Mouse (Mus musculus): ENCODE results near the gene Olfr128. TPM values are rescaled to one million over a fixed set of nuclear protein-coding genes. Genes with fewer than 3 reads are reported as not detected.
"Not testable (repeated sequence)": the region's sequence is repeated elsewhere in the genome, so short reads cannot be mapped to it uniquely, and the experiment has no call there.

Gene Olfr128
- polyA plus RNA-seq (2016; fragmentation: Nextera tagmentation; extraction: Ambion mirVana): not detected in 2 replicates

DNA sequence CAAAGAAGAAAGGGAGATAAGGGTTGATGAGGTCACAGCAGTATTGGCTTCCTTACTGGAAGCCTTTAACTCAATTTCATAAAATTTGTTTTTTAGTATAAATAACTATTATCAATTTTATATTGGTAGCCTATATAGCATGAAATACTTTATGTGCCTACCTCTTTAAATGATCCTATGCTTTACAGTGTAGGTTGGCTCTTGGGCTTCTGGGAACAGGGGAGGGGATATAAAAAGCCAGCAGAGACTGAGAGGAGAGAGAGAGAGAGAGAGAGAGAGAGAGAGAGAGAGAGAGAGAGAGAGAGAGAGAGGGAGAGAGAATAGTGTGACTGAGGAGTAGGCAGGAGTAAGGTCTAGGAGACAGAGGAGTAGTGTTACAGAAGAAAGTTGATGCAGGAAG, at the start of gene Olfr128:
TSS of gene Olfr128 (plus strand) at position 301 of the 400 bp plus-strand sequence.
- H3K27me3 ChIP-seq (replicated peaks): no peaks in the 10 kb centered on the region
- no peaks in the 10 kb centered on the region for H3K4me1 ChIP-seq
- H3K9me3 ChIP-seq (replicated peaks): no peaks in the 10 kb centered on the region
- ATAC-seq: no peak
- H3K36me3 ChIP-seq: no peaks in the 10 kb centered on the region
- H3K4me3 ChIP-seq: no peak within 1 kb of the TSS
- H3K4me2 ChIP-seq: no peak within 1 kb of the TSS
- no peak within 1 kb of the TSS for H3K27ac ChIP-seq
- no peak within 1 kb of the TSS for H3K9ac ChIP-seq

DNA sequence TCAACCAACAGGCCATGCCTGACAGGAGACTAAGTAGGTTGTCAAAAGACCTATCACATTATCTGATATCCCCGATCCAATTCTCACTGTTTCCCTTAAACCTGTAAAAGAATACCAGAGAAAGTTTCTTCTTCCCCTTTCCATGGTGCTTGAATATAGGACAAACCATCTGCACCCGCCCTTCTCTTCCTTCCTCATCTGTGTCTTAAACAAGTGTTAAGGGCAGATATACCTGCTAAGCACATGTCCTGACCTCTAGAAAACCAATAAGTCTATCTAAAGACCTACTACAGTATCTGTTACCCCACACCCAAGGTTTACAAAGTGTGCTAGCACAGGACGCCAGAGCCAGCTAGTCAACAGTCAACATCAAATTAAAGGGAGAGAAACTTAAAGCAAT, 46.5 kb upstream of the Olfr128 start:
- Histone ChIP-seq H3K27ac (no peak overlapping the region), H3K4me2 (no peak overlapping the region), H3K4me3 (no peak overlapping the region), H3K9ac (no peak overlapping the region), H3K27me3 (replicated peaks) (no peaks in the 10 kb centered on the region), H3K36me3 (no peaks in the 10 kb centered on the region), H3K9me3 (replicated peaks) (no peaks in the 10 kb centered on the region), H3K4me1 (no peaks in the 10 kb centered on the region)
- WGBS (ENCODE audit: insufficient replicate concordance): 39% methylated on average over 3 of the region's 3 CpGs
- ATAC-seq: no peak

DNA sequence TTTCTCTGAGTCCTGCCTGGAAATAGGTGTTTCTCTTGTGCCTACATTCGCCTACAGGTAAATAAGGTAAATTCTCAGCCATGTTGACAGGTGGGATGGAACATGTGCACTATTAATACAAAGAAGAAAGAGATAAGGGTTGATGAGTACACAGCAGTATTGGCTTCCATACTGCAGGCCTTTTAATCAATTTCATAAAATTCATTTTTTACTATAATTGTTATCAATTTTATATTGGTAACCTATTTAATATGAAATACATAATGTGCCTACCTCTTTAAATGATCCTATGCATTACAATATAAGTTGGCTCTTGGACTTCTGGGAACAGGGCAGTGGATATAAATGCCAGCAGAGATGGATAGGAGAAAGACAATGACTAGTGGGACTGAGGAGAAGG, 20.2 kb upstream of the Olfr128 start, which contains the start of gene Olfr127:
TSS of gene Olfr127 (plus strand) at position 301 of the 400 bp plus-strand sequence.
- H3K4me3 ChIP-seq: no peak within 1 kb of the TSS
- H3K9me3 ChIP-seq (replicated peaks): no peaks in the 10 kb centered on the region
- 25% methylated on average over 1 of the region's 1 CpGs for WGBS (ENCODE audit: insufficient replicate concordance)
- no peak within 1 kb of the TSS for H3K4me2 ChIP-seq
- no peaks in the 10 kb centered on the region for H3K4me1 ChIP-seq
- H3K27me3 ChIP-seq (replicated peaks): no peaks in the 10 kb centered on the region
- H3K36me3 ChIP-seq: no peaks in the 10 kb centered on the region
- no peak for ATAC-seq
- no peak within 1 kb of the TSS for H3K27ac ChIP-seq
- no peak within 1 kb of the TSS for H3K9ac ChIP-seq

DNA sequence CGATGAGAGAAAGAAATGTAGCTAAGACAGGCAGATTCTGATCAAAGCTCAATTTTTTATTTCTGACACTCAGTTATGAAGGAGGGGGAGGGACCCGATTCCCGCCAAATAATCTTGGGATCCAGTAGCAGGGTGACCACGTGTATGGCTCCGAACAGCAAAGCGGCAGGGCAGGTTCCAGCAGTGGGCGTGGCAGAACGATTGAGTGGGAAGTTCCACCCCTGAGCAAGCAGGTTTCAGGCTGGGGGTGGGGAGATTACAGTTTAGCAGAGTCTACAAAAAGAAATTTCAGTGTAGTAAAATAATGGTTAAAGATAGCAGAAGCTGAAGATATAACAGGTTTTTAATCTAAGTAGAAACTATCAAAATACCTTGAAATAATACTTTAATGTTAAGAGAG, 13.5 kb upstream of the Olfr128 start:
- H3K4me1 ChIP-seq; H3K4me3 ChIP-seq; H3K27me3 ChIP-seq (replicated peaks); H3K36me3 ChIP-seq; H3K9me3 ChIP-seq (replicated peaks); ATAC-seq; H3K9ac ChIP-seq; H3K27ac ChIP-seq; H3K4me2 ChIP-seq: not testable (repeated sequence)
- WGBS (ENCODE audit: insufficient replicate concordance): 63% methylated on average over 8 of the region's 8 CpGs

DNA sequence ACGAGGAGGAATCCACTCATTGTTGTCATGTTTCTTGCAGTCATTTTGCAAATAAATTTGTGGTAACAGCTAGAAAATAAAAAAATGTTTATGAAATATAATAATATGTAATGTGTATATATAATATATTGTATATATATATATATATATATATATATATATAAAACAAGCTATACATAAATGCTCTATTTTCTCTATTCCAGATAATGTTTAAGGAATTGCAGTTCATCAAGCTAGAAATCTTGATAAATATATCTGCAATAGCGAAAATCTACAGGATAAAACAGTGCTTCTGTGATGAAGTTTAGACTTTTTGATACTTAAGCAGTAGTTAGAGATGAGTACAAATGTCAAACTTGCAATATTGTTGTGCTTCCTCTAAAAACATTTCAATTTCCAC, 32.6 kb downstream of the Olfr128 start, which contains the start of gene Olfr761:
TSS of gene Olfr761 (minus strand) at position 101 of the 400 bp plus-strand sequence.
- Histone ChIP-seq H3K9me3 (replicated peaks) (no peaks in the 10 kb centered on the region), H3K4me3 (no peak within 1 kb of the TSS), H3K27ac (no peak within 1 kb of the TSS), H3K9ac (no peak within 1 kb of the TSS), H3K36me3 (no peaks in the 10 kb centered on the region), H3K4me1 (no peaks in the 10 kb centered on the region), H3K4me2 (no peak within 1 kb of the TSS), H3K27me3 (replicated peaks) (no peaks in the 10 kb centered on the region)
- 37% methylated on average over 2 of the region's 2 CpGs for WGBS (ENCODE audit: insufficient replicate concordance)
- no peak for ATAC-seq

DNA sequence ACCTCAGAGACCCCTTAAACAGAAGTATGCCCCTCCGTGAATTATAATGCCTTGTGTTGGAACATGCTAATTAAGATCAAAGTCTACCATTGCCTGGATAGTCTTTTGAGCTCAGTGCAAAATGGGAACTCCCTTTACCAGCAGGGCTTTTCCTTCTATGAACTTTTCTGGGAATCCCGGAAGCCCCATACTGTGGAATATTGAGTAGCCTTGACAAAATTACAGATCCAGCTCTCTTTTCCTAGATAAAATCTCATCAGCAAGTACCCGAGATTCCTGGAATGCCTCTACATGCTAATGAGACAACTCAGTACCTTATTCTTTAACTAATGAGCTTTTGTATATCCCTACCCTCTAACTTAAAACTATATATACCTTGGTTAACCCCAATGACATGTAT, 53.2 kb downstream of the Olfr128 start:
- Histone ChIP-seq H3K4me2 (no peak overlapping the region), H3K9me3 (replicated peaks) (0 out of 2 replicates have a peak, but pooled peaks cover 6% of the 10 kb centered on the region), H3K27me3 (replicated peaks) (no peaks in the 10 kb centered on the region), H3K36me3 (no peaks in the 10 kb centered on the region), H3K4me1 (no peaks in the 10 kb centered on the region), H3K4me3 (no peak overlapping the region), H3K9ac (no peak overlapping the region), H3K27ac (no peak overlapping the region)
- WGBS (ENCODE audit: insufficient replicate concordance): 70% methylated on average over 3 of the region's 3 CpGs
- no peak for ATAC-seq

Other genes starting within 250 kb of the Olfr128 start
- not detected in 2 replicates for gene Olfr119, start 224.0 kb upstream of the Olfr128 start, polyA plus RNA-seq (2016; fragmentation: Nextera tagmentation; extraction: Ambion mirVana)
- gene Olfr120, start 198.7 kb upstream of the Olfr128 start, polyA plus RNA-seq (2016; fragmentation: Nextera tagmentation; extraction: Ambion mirVana): not detected in 2 replicates
- gene Olfr121, start 171.7 kb upstream of the Olfr128 start, polyA plus RNA-seq (2016; fragmentation: Nextera tagmentation; extraction: Ambion mirVana): not detected in 2 replicates
- not detected in 2 replicates for gene Olfr122, start 151.9 kb upstream of the Olfr128 start, polyA plus RNA-seq (2016; fragmentation: Nextera tagmentation; extraction: Ambion mirVana)
- gene Olfr123, start 127.0 kb upstream of the Olfr128 start, polyA plus RNA-seq (2016; fragmentation: Nextera tagmentation; extraction: Ambion mirVana): not detected in 2 replicates
- not detected in 2 replicates for gene Olfr124, start 120.7 kb upstream of the Olfr128 start, polyA plus RNA-seq (2016; fragmentation: Nextera tagmentation; extraction: Ambion mirVana)
- not detected in 2 replicates for gene Olfr125, start 87.6 kb upstream of the Olfr128 start, polyA plus RNA-seq (2016; fragmentation: Nextera tagmentation; extraction: Ambion mirVana)
- gene Olfr126, start 73.1 kb upstream of the Olfr128 start, polyA plus RNA-seq (2016; fragmentation: Nextera tagmentation; extraction: Ambion mirVana): not detected in 2 replicates
- not detected in 2 replicates for gene Olfr127, start 20.1 kb upstream of the Olfr128 start, polyA plus RNA-seq (2016; fragmentation: Nextera tagmentation; extraction: Ambion mirVana)
- gene Olfr761, start 32.5 kb downstream of the Olfr128 start, polyA plus RNA-seq (2016; fragmentation: Nextera tagmentation; extraction: Ambion mirVana): not detected in 2 replicates
- gene Olfr129, start 139.5 kb downstream of the Olfr128 start, polyA plus RNA-seq (2016; fragmentation: Nextera tagmentation; extraction: Ambion mirVana): not detected in 2 replicates
- not detected in 2 replicates for gene Olfr130, start 143.4 kb downstream of the Olfr128 start, polyA plus RNA-seq (2016; fragmentation: Nextera tagmentation; extraction: Ambion mirVana)
- not detected in 2 replicates for gene Olfr131, start 168.1 kb downstream of the Olfr128 start, polyA plus RNA-seq (2016; fragmentation: Nextera tagmentation; extraction: Ambion mirVana)
- not detected in 2 replicates for gene Olfr132, start 214.0 kb downstream of the Olfr128 start, polyA plus RNA-seq (2016; fragmentation: Nextera tagmentation; extraction: Ambion mirVana)
- not detected in 2 replicates for gene Olfr133, start 224.7 kb downstream of the Olfr128 start, polyA plus RNA-seq (2016; fragmentation: Nextera tagmentation; extraction: Ambion mirVana)